Mouse (Mus musculus) spleen, adult 2 months (tissue): ENCODE data around the gene Foxa1. TPM values are rescaled to one million over a fixed set of nuclear protein-coding genes. Genes with fewer than 3 reads are reported as not detected.

ENCODE experiments used
- DNase-seq, 2 experiments: peaks; one replicate each; pipeline versions ENCODE4 v3.0.0 to v3.0.0-alpha.2; 2012 to 2021; ENCODE audit warnings: low spot score in 2 of 2, low read depth in 1 of 2
- H3K27ac ChIP-seq: fragments of 200-500 bp; 2 replicates; pipeline ENCODE4 v1.5.1; 2012; ENCODE audit warnings: low read length, inconsistent platforms; ENCODE audit not compliant: insufficient read depth
- H3K27me3 ChIP-seq: fragments of 200-500 bp; 2 replicates; pipeline ENCODE4 v1.6.1; 2012; ENCODE audit warnings: mild to moderate bottlenecking, moderate library complexity, low read length, inconsistent platforms; ENCODE audit not compliant: control insufficient read depth, insufficient read depth
- H3K36me3 ChIP-seq: fragments of 200-500 bp; 2 replicates; pipeline ENCODE4 v1.6.1; 2012; ENCODE audit warnings: mild to moderate bottlenecking, low read length, inconsistent platforms; ENCODE audit not compliant: control insufficient read depth, insufficient read depth
- H3K4me1 ChIP-seq: fragments of 200-500 bp; 2 replicates; pipeline ENCODE4 v1.6.1; 2011; ENCODE audit warnings: inconsistent platforms; ENCODE audit not compliant: control insufficient read depth, insufficient read depth, insufficient read length
- H3K4me3 ChIP-seq: fragments of 200-500 bp; 2 replicates; pipeline ENCODE4 v1.5.1; 2011; ENCODE audit warnings: mild to moderate bottlenecking, inconsistent platforms; ENCODE audit not compliant: insufficient read depth, insufficient read length; ENCODE audit errors: extremely low read depth
- CTCF ChIP-seq: fragments of 200-500 bp; IDR thresholded peaks from 2 replicates; pipeline ENCODE4 v1.5.1; 2011; ENCODE audit warnings: mild to moderate bottlenecking, inconsistent platforms; ENCODE audit not compliant: insufficient read depth, insufficient read length, insufficient replicate concordance; ENCODE audit errors: extremely low read depth
- POLR2A ChIP-seq: fragments of 200-500 bp; IDR thresholded peaks from 2 replicates; pipeline ENCODE4 v1.6.1; 2011; ENCODE audit warnings: low read depth, low read length, inconsistent platforms
- whole genome bisulfite sequencing: fragments of 180-500 bp; shearing (Covaris S2); methylation state at CpG from one replicate; pipeline ENCODE4 v1.1.7; 2018; 5-methylcytosine and 5-hydroxymethylcytosine counted together
- polyA plus RNA-seq: library from polyadenylated mRNA; depleted of rRNA; stranded (reverse); fragments of >200 nt; gene quantifications from 2 replicates; pipeline ENCODE4 v1.2.3, GENCODE M21; 2012

The Foxa1 gene
- polyA plus RNA-seq, 1 experiment = not detected

- TF ChIP-seq CTCF = no peak
- no peak for DNase-seq
- H3K27ac ChIP-seq = no peak overlapping the region
- H3K4me1 ChIP-seq = no peaks in the 10 kb centered on the region; the same call in 1 of the 2 replicates
- peaks cover 29% of the 10 kb centered on the region for H3K27me3 ChIP-seq
- 8% methylated on average over 8 of the region's 8 CpGs for WGBS
- H3K36me3 ChIP-seq = no peaks in the 10 kb centered on the region
- H3K4me3 ChIP-seq = no peak overlapping the region
Measured at GRCm38 (mm10) chr12:57550881-57551280, 4.2 kb upstream of the Foxa1 start.

GRCm38 (mm10) chr12:57550181-57550808 lies 3.6 kb upstream of the Foxa1 start:
- Histone ChIP-seq H3K36me3 (no peaks in the 10 kb centered on the region), H3K27me3 (peaks cover 35% of the 10 kb centered on the region), H3K27ac (no peak overlapping the region), H3K4me3 (no peak overlapping the region), H3K4me1 (peaks cover 2% of the 10 kb centered on the region)
- 8% methylated on average over 31 of the region's 31 CpGs for WGBS
- DNase-seq = no peak
- TF ChIP-seq CTCF (no peak), POLR2A (no peak)

GRCm38 (mm10) chr12:57549667-57550160 lies 3.0 kb upstream of the Foxa1 start:
- no peak overlapping the region for H3K27ac ChIP-seq
- no peak for DNase-seq
- 10% methylated on average over 15 of the region's 15 CpGs for WGBS
- H3K27me3 ChIP-seq = peaks cover 37% of the 10 kb centered on the region
- TF ChIP-seq CTCF = no peak
- no peak for TF ChIP-seq POLR2A
- H3K36me3 ChIP-seq = no peaks in the 10 kb centered on the region
- no peak overlapping the region for H3K4me3 ChIP-seq
- peaks cover 2% of the 10 kb centered on the region for H3K4me1 ChIP-seq

GRCm38 (mm10) chr12:57548981-57549666 lies 2.4 kb upstream of the Foxa1 start:
- Histone ChIP-seq H3K4me1 (peaks cover 2% of the 10 kb centered on the region), H3K27ac (no peak overlapping the region), H3K36me3 (no peaks in the 10 kb centered on the region), H3K4me3 (no peak overlapping the region), H3K27me3 (peaks cover 39% of the 10 kb centered on the region)
- no peak for TF ChIP-seq POLR2A
- no peak for TF ChIP-seq CTCF
- DNase-seq = no peak
- WGBS = 9% methylated on average over 25 of the region's 25 CpGs

GRCm38 (mm10) chr12:57548352-57548980 lies 1.8 kb upstream of the Foxa1 start:
- WGBS = 2% methylated on average over 20 of the region's 20 CpGs
- H3K27me3 ChIP-seq = peaks cover 43% of the 10 kb centered on the region
- TF ChIP-seq CTCF = no peak
- no peak for DNase-seq
- no peak overlapping the region for H3K4me3 ChIP-seq
- no peak overlapping the region for H3K27ac ChIP-seq
- no peaks in the 10 kb centered on the region for H3K36me3 ChIP-seq
- peaks cover 2% of the 10 kb centered on the region for H3K4me1 ChIP-seq

GRCm38 (mm10) chr12:57547890-57548289 lies 1.2 kb upstream of the Foxa1 start:
- no peak overlapping the region for H3K27ac ChIP-seq
- no peak for DNase-seq
- 7% methylated on average over 9 of the region's 9 CpGs for WGBS
- peaks cover 48% of the 10 kb centered on the region for H3K27me3 ChIP-seq
- peaks cover 2% of the 10 kb centered on the region for H3K4me1 ChIP-seq
- TF ChIP-seq POLR2A (no peak), CTCF (no peak)
- H3K4me3 ChIP-seq = no peak overlapping the region
- H3K36me3 ChIP-seq = no peaks in the 10 kb centered on the region
